Mouse (Mus musculus): ENCODE measurements at regions not wholly inside any gene's neighbourhood (a gene's known extent, or its start where the extent isn't known, plus 50 kb on each side); places are given as distances from the start of the nearest gene placed in this dataset.

DNA sequence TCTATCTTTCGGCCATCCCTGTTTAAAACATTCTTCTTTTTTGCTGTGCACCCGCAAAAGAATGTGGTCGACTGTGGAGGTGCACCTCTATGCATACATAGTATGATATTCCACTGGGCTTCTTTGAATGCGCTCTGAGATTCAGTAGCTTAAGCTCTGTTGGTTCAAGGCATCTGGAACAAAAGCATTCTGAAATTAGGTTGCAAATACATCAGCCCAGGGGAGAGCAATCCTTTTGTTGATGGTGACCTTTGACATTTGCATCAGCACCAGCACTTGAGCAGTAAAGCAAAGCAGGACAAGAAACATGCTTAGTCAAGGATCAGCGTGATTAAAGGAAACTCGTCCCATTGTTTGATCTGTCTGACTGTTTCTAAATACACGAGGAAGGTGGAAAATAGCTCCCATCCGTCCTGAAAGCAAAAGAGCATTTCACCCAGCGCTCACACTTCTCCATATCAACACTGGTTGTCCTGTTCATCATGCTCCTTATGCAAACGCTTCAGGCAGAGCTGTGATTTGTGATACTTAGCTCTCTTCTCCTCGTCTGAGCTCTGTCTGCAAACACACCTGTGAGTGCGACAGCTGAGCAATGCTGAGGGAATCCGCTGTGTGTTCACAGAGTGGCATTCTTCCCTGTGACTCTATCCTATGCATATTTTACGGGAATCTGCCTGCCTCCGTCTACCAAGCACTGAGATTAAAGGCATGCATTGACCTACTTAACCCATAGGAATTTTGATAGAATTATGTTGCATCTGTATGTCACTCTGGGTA lies 67.4 kb upstream of the Dkk2 start:
- no peaks in the 10 kb centered on the region for H3K36me3 ChIP-seq
- DNase-seq (ENCODE audit: low spot score): no peak
- no peaks in the 10 kb centered on the region for H3K27me3 ChIP-seq (ENCODE audit: insufficient read depth, poor library complexity, severe bottlenecking)
- H3K4me3 ChIP-seq: no peak overlapping the region
- H3K27ac ChIP-seq: 0 out of 2 replicates have a peak overlapping the region, but pooled peaks have one; percentile 36
- H3K9me3 ChIP-seq: no peaks in the 10 kb centered on the region
- 46% methylated on average over 15 of the region's 15 CpGs for WGBS
- peaks cover 33% of the 10 kb centered on the region for H3K4me1 ChIP-seq

DNA sequence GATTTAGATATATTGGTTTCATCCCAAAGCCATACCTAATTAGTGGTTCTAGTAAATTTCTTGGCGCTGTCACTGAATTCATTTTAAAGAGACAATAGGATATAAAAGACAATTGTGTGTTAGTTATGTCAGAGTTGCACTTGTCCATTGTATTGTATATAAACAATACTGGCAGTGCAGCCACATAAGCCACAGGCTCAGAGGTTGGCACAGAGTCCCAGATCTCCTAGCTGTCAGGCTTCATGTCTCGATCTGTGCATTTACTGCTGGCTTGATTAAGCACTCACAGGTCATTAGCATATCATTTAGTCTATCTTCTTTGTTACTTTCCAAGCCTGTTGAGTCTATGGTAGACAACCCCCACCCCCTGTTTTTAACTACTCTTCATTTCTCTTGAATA lies 66.6 kb upstream of the Dkk2 start:
- WGBS: 87% methylated on average over 2 of the region's 2 CpGs
- Histone ChIP-seq H3K27me3 (ENCODE audit: insufficient read depth, poor library complexity, severe bottlenecking) (no peaks in the 10 kb centered on the region), H3K4me3 (no peak overlapping the region), H3K36me3 (no peaks in the 10 kb centered on the region), H3K27ac (no peak overlapping the region), H3K4me1 (peaks cover 33% of the 10 kb centered on the region), H3K9me3 (no peaks in the 10 kb centered on the region)
- DNase-seq (ENCODE audit: low spot score): no peak

DNA sequence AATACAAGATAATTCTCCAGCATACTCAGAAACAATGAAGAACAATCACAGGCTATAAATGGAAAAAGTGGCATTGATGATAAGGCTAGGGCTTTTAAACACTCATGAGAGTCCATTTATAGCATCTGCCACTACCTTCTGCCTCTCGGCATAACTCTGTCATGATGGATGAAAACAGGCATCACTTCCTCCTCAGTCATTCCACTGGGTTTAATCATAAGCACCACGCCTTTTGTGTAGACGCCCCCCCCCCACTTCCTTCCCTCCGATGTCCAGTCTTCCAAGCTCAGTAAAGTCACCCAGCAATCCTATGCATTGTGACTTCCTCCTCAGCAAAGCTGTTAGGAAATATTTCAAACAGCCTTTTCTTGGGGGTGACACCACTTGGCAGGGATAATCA lies 63.1 kb upstream of the Dkk2 start:
- Histone ChIP-seq H3K4me1 (peaks cover 22% of the 10 kb centered on the region), H3K4me3 (no peak overlapping the region), H3K27ac (peak overlapping the region; percentile 71), H3K36me3 (no peaks in the 10 kb centered on the region), H3K27me3 (ENCODE audit: insufficient read depth, poor library complexity, severe bottlenecking) (no peaks in the 10 kb centered on the region), H3K9me3 (no peaks in the 10 kb centered on the region)
- 29% methylated on average over 4 of the region's 4 CpGs for WGBS
- DNase-seq (ENCODE audit: low spot score): no peak

DNA sequence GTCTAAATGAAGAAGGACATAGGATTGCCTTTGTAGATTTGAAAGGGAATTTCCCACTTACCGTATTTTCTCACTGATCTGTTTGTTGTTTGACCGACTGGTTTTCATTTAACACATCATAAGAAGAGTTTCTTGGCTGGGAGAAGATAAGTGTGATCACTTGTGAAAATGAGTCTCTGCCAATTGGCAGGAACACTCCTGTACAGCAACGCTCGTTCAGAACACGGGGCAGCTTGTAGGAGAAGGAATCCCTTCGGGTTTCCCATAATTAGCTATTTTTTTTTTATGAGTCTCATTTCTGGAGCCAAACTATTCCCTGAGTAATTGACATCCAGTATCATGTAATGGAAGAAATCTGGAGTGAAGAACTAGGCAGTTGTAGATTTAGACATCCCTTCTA lies 61.8 kb upstream of the Dkk2 start:
- Histone ChIP-seq H3K27me3 (ENCODE audit: insufficient read depth, poor library complexity, severe bottlenecking) (no peaks in the 10 kb centered on the region), H3K27ac (0 out of 2 replicates have a peak overlapping the region, but pooled peaks have one; percentile 71), H3K9me3 (no peaks in the 10 kb centered on the region), H3K4me1 (peaks cover 17% of the 10 kb centered on the region), H3K4me3 (no peak overlapping the region), H3K36me3 (no peaks in the 10 kb centered on the region)
- no peak for DNase-seq (ENCODE audit: low spot score)
- WGBS: 87% methylated on average over 6 of the region's 6 CpGs

DNA sequence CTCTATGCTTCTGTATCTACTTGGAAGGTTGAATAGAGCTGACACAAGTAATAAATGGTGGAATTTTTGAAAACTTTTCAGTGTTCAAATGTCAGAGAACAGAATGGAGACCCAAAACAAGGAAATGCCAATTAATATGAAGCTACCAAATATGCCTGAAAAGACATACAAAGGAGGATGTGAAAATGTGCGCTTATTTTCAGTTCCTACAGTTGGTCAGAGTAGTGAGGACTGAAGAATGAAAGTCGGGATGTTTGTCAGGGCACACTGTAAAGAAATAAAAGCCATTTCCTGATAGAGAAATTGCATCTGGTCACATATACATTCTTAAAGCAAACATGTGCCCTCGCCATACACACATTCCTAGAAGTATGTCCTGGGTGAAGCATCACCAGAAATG lies 56.0 kb upstream of the Dkk2 start:
- no peak overlapping the region for H3K4me3 ChIP-seq
- no peak overlapping the region for H3K27ac ChIP-seq
- WGBS: 87% methylated on average over 3 of the region's 3 CpGs
- no peaks in the 10 kb centered on the region for H3K9me3 ChIP-seq
- DNase-seq (ENCODE audit: low spot score): no peak
- H3K4me1 ChIP-seq: no peaks in the 10 kb centered on the region
- H3K36me3 ChIP-seq: no peaks in the 10 kb centered on the region
- no peaks in the 10 kb centered on the region for H3K27me3 ChIP-seq (ENCODE audit: insufficient read depth, poor library complexity, severe bottlenecking)

DNA sequence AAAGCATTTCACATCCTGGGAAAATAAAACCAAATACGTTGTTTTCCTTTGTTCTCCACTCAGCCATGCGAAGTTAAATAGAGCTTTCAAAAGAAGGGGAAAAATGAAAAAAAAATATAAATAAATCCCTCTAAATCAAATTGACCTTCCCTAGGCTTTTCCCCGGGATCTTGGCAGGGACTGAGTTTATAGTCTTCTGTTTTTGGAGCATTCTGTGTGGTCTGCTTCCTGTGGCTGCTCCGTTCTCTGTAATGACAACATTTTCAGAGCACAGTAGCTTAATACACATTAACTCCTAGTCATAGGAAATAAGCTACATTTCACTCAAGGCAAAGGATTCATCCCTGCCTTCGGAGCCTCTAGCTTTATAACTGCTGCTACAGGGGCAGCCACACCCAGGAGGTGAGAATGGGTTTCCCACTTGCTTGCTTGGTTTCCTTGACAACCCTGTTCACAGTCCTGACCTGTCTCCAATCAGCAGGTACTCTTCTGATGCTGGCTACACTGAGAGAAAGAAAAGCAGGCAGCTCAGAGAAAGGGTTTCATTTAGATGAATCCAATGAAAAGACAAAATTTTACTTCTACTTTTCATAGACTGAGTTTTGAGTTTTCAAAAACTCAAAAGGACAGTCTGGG lies 51.9 kb upstream of the Dkk2 start:
- no peak overlapping the region for H3K4me3 ChIP-seq
- WGBS: 60% methylated on average over 5 of the region's 5 CpGs
- no peaks in the 10 kb centered on the region for H3K27me3 ChIP-seq (ENCODE audit: insufficient read depth, poor library complexity, severe bottlenecking)
- no peaks in the 10 kb centered on the region for H3K9me3 ChIP-seq
- no peak overlapping the region for H3K27ac ChIP-seq
- no peak for DNase-seq (ENCODE audit: low spot score)
- H3K4me1 ChIP-seq: peaks cover 5% of the 10 kb centered on the region
- H3K36me3 ChIP-seq: no peaks in the 10 kb centered on the region

DNA sequence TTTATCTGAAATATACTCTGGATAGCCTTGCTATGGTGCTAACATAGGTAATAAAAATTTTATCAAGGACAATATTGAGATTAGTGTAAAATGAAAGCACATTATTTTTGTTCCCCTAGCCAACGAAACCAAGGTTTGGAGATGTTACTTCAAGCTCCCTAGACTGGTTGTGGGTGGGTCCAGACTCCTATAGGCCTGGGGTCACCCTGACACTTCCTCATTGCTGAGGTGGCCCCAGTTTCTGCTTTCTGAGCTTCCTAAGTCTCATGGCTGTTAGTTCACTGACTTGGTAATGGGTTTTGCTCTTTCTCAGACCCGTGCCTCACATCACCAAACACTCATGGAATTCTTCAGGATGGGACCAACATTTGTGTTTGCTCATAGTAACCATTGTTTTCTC lies 49.9 kb upstream of the Dkk2 start:
- no peaks in the 10 kb centered on the region for H3K9me3 ChIP-seq
- H3K4me1 ChIP-seq: peaks cover 5% of the 10 kb centered on the region
- no peak for DNase-seq (ENCODE audit: low spot score)
- no peak overlapping the region for H3K4me3 ChIP-seq
- H3K27ac ChIP-seq: no peak overlapping the region
- 72% methylated on average over 2 of the region's 2 CpGs for WGBS
- H3K27me3 ChIP-seq (ENCODE audit: insufficient read depth, poor library complexity, severe bottlenecking): no peaks in the 10 kb centered on the region
- no peaks in the 10 kb centered on the region for H3K36me3 ChIP-seq

Data from heart, embryonic 10.5 days (tissue).